Mouse (Mus musculus): ENCODE data around the gene Galnt5. TPM values are rescaled to one million over a fixed set of nuclear protein-coding genes. Genes with fewer than 3 reads are reported as not detected.

The Galnt5 gene
- total RNA-seq, 2 experiments from 2014 or later, result 3.1 to 3.9 TPM

Other genes starting within 250 kb of the Galnt5 start
- gene Ermn, start 55.0 kb downstream of the Galnt5 start, total RNA-seq (2021), result not detected
- gene Cytip, start 197.6 kb downstream of the Galnt5 start, total RNA-seq (2021), result 1 to 10 TPM; 1.3 TPM

Data from gastrocnemius, postnatal 4 days (tissue).